Mouse (Mus musculus) megakaryocyte-erythroid progenitor cell, adult 5-6 weeks (primary cell): ENCODE data around the gene Chchd10. TPM values are rescaled to one million over a fixed set of nuclear protein-coding genes. Genes with fewer than 3 reads are reported as not detected.
"Not testable (repeated sequence)": the region's sequence is repeated elsewhere in the genome, so short reads cannot be mapped to it uniquely, and the experiment has no call there.

Experiments used
- ATAC-seq: replicated peaks from 2 replicates; pipeline ENCODE4 v1.8.0; 2016; ENCODE audit warnings: mild to moderate bottlenecking, inconsistent platforms; ENCODE audit not compliant: severe bottlenecking, poor library complexity, low FRiP score, low TSS enrichment
- total RNA-seq, 2 experiments: library from RNA; stranded (forward) in 1 of 2; stranded (reverse) in 1 of 2; fragments of 200-1000, 215-1000 nt in 1 of 2; fragments of >200 nt in 1 of 2; fragmentation: Nextera tagmentation in 1 of 2; gene quantifications; 2 replicates each; pipeline ENCODE4 v1.2.3; 2014 to 2017

The Chchd10 gene
- total RNA-seq (2014; fragmentation: Nextera tagmentation) (177 and 314 TPM in 2 replicates), total RNA-seq (2017) (74.0 and 119 TPM in 2 replicates)

GRCm38 (mm10) chr10:75932891-75933290, at the start of gene Chchd10:
Chchd10 (plus strand) TSS chr10:75933130.
- ATAC-seq, result no peak

- peak; percentile 67 for ATAC-seq
These were observed 49.7 kb upstream of the Chchd10 start for GRCm38 (mm10) chr10:75883232-75883552.

GRCm38 (mm10) chr10:75884742-75885141, 48.2 kb upstream of the Chchd10 start:
- no peak for ATAC-seq

- not testable (repeated sequence) for ATAC-seq
These were observed 45.4 kb upstream of the Chchd10 start for GRCm38 (mm10) chr10:75887504-75887903.

- no peak for ATAC-seq
These were observed 43.4 kb upstream of the Chchd10 start for GRCm38 (mm10) chr10:75889406-75890153.

- peak; percentile 99 for ATAC-seq
These were observed 39.7 kb upstream of the Chchd10 start, which contains the start of gene Derl3 for GRCm38 (mm10) chr10:75893089-75893750. Derl3 (plus strand) TSS chr10:75893413.

GRCm38 (mm10) chr10:75894601-75895000, 38.3 kb upstream of the Chchd10 start:
- no peak for ATAC-seq

GRCm38 (mm10) chr10:75895730-75896129, 37.2 kb upstream of the Chchd10 start:
- no peak for ATAC-seq

GRCm38 (mm10) chr10:75896208-75896607, 36.7 kb upstream of the Chchd10 start:
- ATAC-seq, result no peak

- ATAC-seq, result no peak
These were observed 35.6 kb upstream of the Chchd10 start for GRCm38 (mm10) chr10:75897373-75897772.

- ATAC-seq, result no peak
These were observed 34.8 kb upstream of the Chchd10 start for GRCm38 (mm10) chr10:75898039-75898564.

GRCm38 (mm10) chr10:75898846-75899245, 34.1 kb upstream of the Chchd10 start:
- no peak for ATAC-seq

- no peak for ATAC-seq
These were observed 28.5 kb upstream of the Chchd10 start for GRCm38 (mm10) chr10:75904391-75904790.

GRCm38 (mm10) chr10:75906882-75907281, 26.0 kb upstream of the Chchd10 start:
- no peak for ATAC-seq

GRCm38 (mm10) chr10:75910698-75911097, 22.2 kb upstream of the Chchd10 start:
- ATAC-seq, result no peak

- no peak for ATAC-seq
These were observed 19.8 kb upstream of the Chchd10 start for GRCm38 (mm10) chr10:75913013-75913589.

GRCm38 (mm10) chr10:75915557-75915956, 17.4 kb upstream of the Chchd10 start:
- ATAC-seq, result no peak

- no peak for ATAC-seq
These were observed 16.1 kb upstream of the Chchd10 start for GRCm38 (mm10) chr10:75916840-75917239.

GRCm38 (mm10) chr10:75919026-75919425, 13.9 kb upstream of the Chchd10 start:
- ATAC-seq, result no peak

GRCm38 (mm10) chr10:75921026-75921725, 11.8 kb upstream of the Chchd10 start, which contains the start of gene Smarcb1:
Smarcb1 (minus strand) TSS chr10:75921617.
- ATAC-seq, result peak; percentile 82
